Mouse (Mus musculus): ENCODE measurements around the gene Aspscr1.

DNA sequence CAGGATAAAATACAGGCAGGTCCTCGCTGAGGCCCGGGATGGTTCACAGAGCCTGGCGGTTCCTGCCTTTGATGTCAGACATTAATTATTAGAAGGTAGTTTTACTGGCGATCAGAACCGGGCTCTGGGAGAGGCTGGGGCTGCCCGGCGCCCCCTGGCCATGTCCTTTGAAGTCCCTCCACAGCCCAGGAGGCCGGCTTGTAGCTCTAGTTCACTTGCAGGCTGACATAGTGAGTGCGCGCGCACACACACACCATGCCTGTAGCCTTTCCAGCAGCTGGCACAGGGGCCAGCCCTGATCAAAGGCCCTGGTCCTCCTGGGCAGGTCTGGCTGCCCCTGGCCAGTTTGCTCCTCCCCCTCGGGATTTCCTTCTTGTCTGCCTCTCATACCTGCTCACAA, 22.9 kb downstream of the Aspscr1 start:
- TF ChIP-seq CTCF (IDR thresholded peaks at IDR 0.05; ENCODE audit: low read depth, low read length), result no peak
- no peak for TF ChIP-seq POLR2AphosphoS5 (IDR thresholded peaks at IDR 0.05; ENCODE audit: insufficient replicate concordance, low read depth, low read length)

All from G1E (cell line).